Mouse (Mus musculus): Measurements from ENCODE around the gene Stxbp1. TPM values are rescaled to one million over a fixed set of nuclear protein-coding genes. Genes with fewer than 3 reads are reported as not detected.

Gene Stxbp1
- polyA plus RNA-seq, 1 experiment from 2014 or later, result 9.3 TPM

DNA sequence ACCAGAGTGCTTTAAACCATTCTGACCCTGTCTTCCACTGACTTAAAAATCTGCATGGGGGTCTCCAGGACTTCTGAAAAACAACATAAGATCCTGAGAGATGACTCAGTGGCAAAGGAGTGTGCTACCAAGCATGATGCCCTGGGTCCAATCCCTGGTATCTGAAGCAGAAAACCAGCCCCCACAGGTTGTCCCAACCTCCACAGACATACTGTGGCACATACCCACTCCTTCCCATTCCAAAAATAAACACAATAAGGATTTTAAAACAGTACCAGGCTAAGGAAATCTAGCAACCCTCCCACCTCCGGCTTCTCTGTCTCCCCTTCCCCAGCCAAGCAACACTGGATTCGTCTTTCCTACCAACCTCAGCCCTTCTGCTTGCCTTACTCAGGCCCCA, 7.8 kb downstream of the Stxbp1 start:
- Histone ChIP-seq H3K36me3 (ENCODE audit: control insufficient read depth, insufficient read depth, low read length) (no peaks in the 10 kb centered on the region), H3K4me2 (replicated peaks; ENCODE audit: low read depth) (no peak overlapping the region), H3K9ac (ENCODE audit: low read length) (no peak overlapping the region), H3K4me3 (ENCODE audit: low read depth, low read length) (no peak overlapping the region), H3K9me3 (ENCODE audit: control insufficient read depth, low read length) (no peaks in the 10 kb centered on the region), H3K27ac (replicated peaks) (no peak overlapping the region), H3K4me1 (replicated peaks; ENCODE audit: control insufficient read depth, insufficient read depth) (no peaks in the 10 kb centered on the region), H3K27me3 (ENCODE audit: control insufficient read depth, insufficient read depth, low read length) (no peaks in the 10 kb centered on the region)
- ATAC-seq (ENCODE audit: low FRiP score, low TSS enrichment) (no peak), DNase-seq (ENCODE audit: low spot score) (no peak)
- TF ChIP-seq CTCF (IDR thresholded peaks at IDR 0.05; ENCODE audit: low read depth) (no peak), EP300 (optimal IDR thresholded peaks at IDR 0.05) (no peak)
- 75% methylated on average over 2 of the region's 2 CpGs for WGBS

GRCm38 (mm10) chr2:32838147-32838884, 8.7 kb downstream of the Stxbp1 start:
- H3K4me1 ChIP-seq (replicated peaks; ENCODE audit: control insufficient read depth, insufficient read depth), result no peaks in the 10 kb centered on the region
- no peaks in the 10 kb centered on the region for H3K36me3 ChIP-seq (ENCODE audit: control insufficient read depth, insufficient read depth, low read length)
- DNase-seq (ENCODE audit: low spot score) (no peak), ATAC-seq (ENCODE audit: low FRiP score, low TSS enrichment) (no peak)
- H3K9me3 ChIP-seq (ENCODE audit: control insufficient read depth, low read length), result no peaks in the 10 kb centered on the region
- no peaks in the 10 kb centered on the region for H3K27me3 ChIP-seq (ENCODE audit: control insufficient read depth, insufficient read depth, low read length)
- H3K9ac ChIP-seq (ENCODE audit: low read length), result no peak overlapping the region
- TF ChIP-seq EP300 (optimal IDR thresholded peaks at IDR 0.05) (no peak), CTCF (IDR thresholded peaks at IDR 0.05; ENCODE audit: low read depth) (no peak)
- no peak overlapping the region for H3K4me2 ChIP-seq (replicated peaks; ENCODE audit: low read depth)
- WGBS, result 65% methylated on average over 9 of the region's 9 CpGs
- H3K4me3 ChIP-seq (ENCODE audit: low read depth, low read length), result no peak overlapping the region
- no peak overlapping the region for H3K27ac ChIP-seq (replicated peaks)

DNA sequence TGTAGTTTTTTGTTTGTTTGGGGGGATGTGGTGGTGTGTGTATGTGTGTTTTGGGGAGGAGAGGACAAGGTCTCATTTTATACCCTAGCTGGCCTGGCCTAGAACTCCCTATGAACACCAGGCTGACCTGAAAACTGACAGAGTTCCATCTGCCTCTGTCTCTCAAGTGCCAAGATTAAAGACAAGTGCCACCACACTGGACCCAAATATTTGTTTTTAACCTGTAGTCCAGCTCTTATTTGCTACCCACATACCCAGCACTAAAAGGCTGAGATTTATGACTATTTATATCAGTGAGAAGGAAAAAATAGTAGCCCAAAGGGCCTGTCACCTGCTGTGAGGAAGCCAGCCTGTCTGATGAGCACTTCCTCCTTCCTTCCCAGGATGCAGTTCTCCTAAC, 11.5 kb downstream of the Stxbp1 start:
- Histone ChIP-seq H3K4me1 (replicated peaks; ENCODE audit: control insufficient read depth, insufficient read depth) (no peaks in the 10 kb centered on the region), H3K9ac (ENCODE audit: low read length) (no peak overlapping the region), H3K9me3 (ENCODE audit: control insufficient read depth, low read length) (no peaks in the 10 kb centered on the region), H3K27ac (replicated peaks) (no peak overlapping the region; the same call in 1 of the 2 replicates), H3K27me3 (ENCODE audit: control insufficient read depth, insufficient read depth, low read length) (no peaks in the 10 kb centered on the region), H3K36me3 (ENCODE audit: control insufficient read depth, insufficient read depth, low read length) (no peaks in the 10 kb centered on the region), H3K4me2 (replicated peaks; ENCODE audit: low read depth) (no peak overlapping the region), H3K4me3 (ENCODE audit: low read depth, low read length) (no peak overlapping the region)
- ATAC-seq (ENCODE audit: low FRiP score, low TSS enrichment) (no peak), DNase-seq (ENCODE audit: low spot score) (no peak)
- no peak for TF ChIP-seq CTCF (IDR thresholded peaks at IDR 0.05; ENCODE audit: low read depth)
- no peak for TF ChIP-seq EP300 (optimal IDR thresholded peaks at IDR 0.05)

DNA sequence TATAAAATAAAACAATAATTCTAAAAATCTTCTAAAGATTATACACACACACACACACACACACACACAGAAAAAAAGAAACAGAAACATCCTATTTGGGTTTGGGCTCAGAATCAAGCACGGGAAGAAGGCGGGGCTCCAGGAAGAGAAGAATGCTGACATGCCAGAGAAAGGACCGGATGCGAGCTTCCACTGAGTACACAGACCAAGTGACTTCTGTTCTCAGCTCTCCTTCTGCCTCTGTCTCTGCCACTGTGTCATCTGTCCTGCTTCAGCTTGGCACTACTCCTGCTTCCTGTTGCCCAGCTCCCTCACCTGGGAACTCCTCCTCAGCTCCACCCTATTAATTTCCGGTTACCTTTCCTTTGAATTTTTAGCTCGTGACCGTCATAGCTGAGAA, 12.5 kb downstream of the Stxbp1 start:
- H3K9ac ChIP-seq (ENCODE audit: low read length), result peak overlapping the region; percentile 23; the same call in 1 of the 2 replicates
- H3K27ac ChIP-seq (replicated peaks), result peak overlapping the region; percentile 83
- WGBS, result 18% methylated on average over 7 of the region's 7 CpGs
- H3K9me3 ChIP-seq (ENCODE audit: control insufficient read depth, low read length), result no peaks in the 10 kb centered on the region
- H3K4me1 ChIP-seq (replicated peaks; ENCODE audit: control insufficient read depth, insufficient read depth), result no peaks in the 10 kb centered on the region
- no peak for TF ChIP-seq CTCF (IDR thresholded peaks at IDR 0.05; ENCODE audit: low read depth)
- no peak for TF ChIP-seq EP300 (optimal IDR thresholded peaks at IDR 0.05)
- no peaks in the 10 kb centered on the region for H3K27me3 ChIP-seq (ENCODE audit: control insufficient read depth, insufficient read depth, low read length)
- H3K4me3 ChIP-seq (ENCODE audit: low read depth, low read length), result no peak overlapping the region
- H3K36me3 ChIP-seq (ENCODE audit: control insufficient read depth, insufficient read depth, low read length), result no peaks in the 10 kb centered on the region
- H3K4me2 ChIP-seq (replicated peaks; ENCODE audit: low read depth), result peak overlapping the region; percentile 15; the same call in 1 of the 2 replicates
- ATAC-seq (ENCODE audit: low FRiP score, low TSS enrichment), result peak; percentile 68; the same call in 1 of the 2 replicates
- DNase-seq (ENCODE audit: low spot score), result peak; percentile 34

DNA sequence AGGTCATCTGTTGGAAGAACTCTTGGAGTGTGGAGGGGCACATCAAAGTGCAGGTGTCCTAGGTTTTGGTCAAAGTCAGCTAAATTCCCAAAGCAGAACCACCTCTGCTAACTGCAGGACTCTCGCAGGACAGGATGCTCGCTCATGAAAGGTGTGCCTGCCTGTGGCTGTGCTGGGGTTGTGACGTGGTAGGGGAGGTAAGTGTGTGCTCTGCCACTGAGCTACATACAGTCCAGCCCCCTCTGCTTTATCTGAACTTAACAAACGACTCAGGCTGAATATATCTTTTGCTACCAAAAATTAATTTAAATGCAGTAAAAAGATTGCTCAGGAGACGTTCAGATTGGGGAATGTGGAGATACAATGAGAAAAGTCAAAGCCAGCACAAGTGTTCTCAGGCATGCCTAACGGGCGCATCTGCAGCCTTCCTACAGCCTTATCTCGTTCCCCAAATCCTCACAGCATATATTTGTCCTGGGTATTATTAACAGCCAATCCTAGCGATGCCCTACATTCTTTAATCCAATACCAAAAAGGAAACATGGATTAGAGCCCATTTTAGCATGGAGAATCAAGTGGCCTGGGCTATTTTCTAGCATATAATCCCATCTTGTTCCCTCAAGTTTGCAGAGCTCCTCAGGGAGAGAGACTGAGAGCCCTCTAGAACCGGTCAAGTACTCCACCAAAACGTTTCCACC, 17.9 kb downstream of the Stxbp1 start:
- no peak for ATAC-seq (ENCODE audit: low FRiP score, low TSS enrichment)
- no peaks in the 10 kb centered on the region for H3K9me3 ChIP-seq (ENCODE audit: control insufficient read depth, low read length)
- H3K36me3 ChIP-seq (ENCODE audit: control insufficient read depth, insufficient read depth, low read length), result no peaks in the 10 kb centered on the region
- no peaks in the 10 kb centered on the region for H3K27me3 ChIP-seq (ENCODE audit: control insufficient read depth, insufficient read depth, low read length)
- H3K4me3 ChIP-seq (ENCODE audit: low read depth, low read length), result no peak overlapping the region
- DNase-seq (ENCODE audit: low spot score), result no peak
- no peak overlapping the region for H3K4me2 ChIP-seq (replicated peaks; ENCODE audit: low read depth)
- no peak overlapping the region for H3K9ac ChIP-seq (ENCODE audit: low read length)
- TF ChIP-seq CTCF (IDR thresholded peaks at IDR 0.05; ENCODE audit: low read depth) (no peak), EP300 (optimal IDR thresholded peaks at IDR 0.05) (no peak)
- WGBS, result 60% methylated on average over 11 of the region's 11 CpGs
- no peak overlapping the region for H3K27ac ChIP-seq (replicated peaks)
- H3K4me1 ChIP-seq (replicated peaks; ENCODE audit: control insufficient read depth, insufficient read depth), result no peaks in the 10 kb centered on the region

- no peak for DNase-seq (ENCODE audit: low spot score)
- H3K4me3 ChIP-seq (ENCODE audit: low read depth, low read length), result no peak overlapping the region
- no peak overlapping the region for H3K4me2 ChIP-seq (replicated peaks; ENCODE audit: low read depth)
- ATAC-seq (ENCODE audit: low FRiP score, low TSS enrichment), result no peak
- WGBS, result 89% methylated on average over 6 of the region's 6 CpGs
- H3K27ac ChIP-seq (replicated peaks), result no peak overlapping the region
- H3K27me3 ChIP-seq (ENCODE audit: control insufficient read depth, insufficient read depth, low read length), result no peaks in the 10 kb centered on the region
- TF ChIP-seq CTCF (IDR thresholded peaks at IDR 0.05; ENCODE audit: low read depth) (no peak), EP300 (optimal IDR thresholded peaks at IDR 0.05) (no peak)
- no peaks in the 10 kb centered on the region for H3K4me1 ChIP-seq (replicated peaks; ENCODE audit: control insufficient read depth, insufficient read depth)
- H3K9me3 ChIP-seq (ENCODE audit: control insufficient read depth, low read length), result no peaks in the 10 kb centered on the region
- H3K9ac ChIP-seq (ENCODE audit: low read length), result no peak overlapping the region
- H3K36me3 ChIP-seq (ENCODE audit: control insufficient read depth, insufficient read depth, low read length), result no peaks in the 10 kb centered on the region
Observed at GRCm38 (mm10) chr2:32825796-32826195, 21.2 kb downstream of the Stxbp1 start.
